Mouse (Mus musculus): Measurements from ENCODE around the gene 4933403O08Rik.

- no peak for TF ChIP-seq POLR2A (IDR thresholded peaks at IDR 0.05; ENCODE audit: insufficient read depth, low read length)
- TF ChIP-seq CTCF (IDR thresholded peaks at IDR 0.05; ENCODE audit: low read depth, low read length): no peak
- no peak for TF ChIP-seq EP300 (IDR thresholded peaks at IDR 0.05; ENCODE audit: insufficient read depth, low read depth, low read length)
These were observed 34.7 kb downstream of the 4933403O08Rik start for GRCm38 (mm10) chrX:112273550-112273949.

All from ES-Bruce4 (cell line).